ENCODE assay signal across 8 mouse cellular contexts in genomic region chr13:37312222-37312928, GRCm38 (mm10). TPM values are rescaled to one million over a fixed set of nuclear protein-coding genes. Genes with fewer than 3 reads are reported as not detected.
DNase-seq lines count a peak whose midpoint lies in the region; ATAC-seq and TF ChIP-seq lines count a peak whose summit lies in the region.

No protein-coding gene starts in this region.

- no peak overlapping the region for H3K27ac ChIP-seq in CH12.LX (ENCODE audit: insufficient read depth, low read depth)
- peak overlapping the region; percentile 92 for H3K27ac ChIP-seq in forebrain, embryonic 14.5 days (ENCODE audit: low read depth, low read length)
- H3K27ac ChIP-seq in liver, embryonic 15.5 days (replicated peaks): no peak overlapping the region
- peak overlapping the region; percentile 72 for H3K27ac ChIP-seq in neural tube, embryonic 11.5 days (ENCODE audit: low read depth, low read length)
- no peak overlapping the region for H3K27ac ChIP-seq in stomach, embryonic 16.5 days (ENCODE audit: low read length)

- H3K9me3 ChIP-seq in CH12.LX (replicated peaks; ENCODE audit: low read length): no peaks in the 10 kb centered on the region
- no peaks in the 10 kb centered on the region for H3K9me3 ChIP-seq in forebrain, embryonic 14.5 days (replicated peaks; ENCODE audit: control insufficient read depth, low read length)
- H3K9me3 ChIP-seq in liver, embryonic 15.5 days (replicated peaks): no peaks in the 10 kb centered on the region
- no peaks in the 10 kb centered on the region for H3K9me3 ChIP-seq in neural tube, embryonic 11.5 days (ENCODE audit: control insufficient read depth, low read length)
- no peaks in the 10 kb centered on the region for H3K9me3 ChIP-seq in stomach, embryonic 16.5 days (replicated peaks; ENCODE audit: control insufficient read depth, low read length)

- H3K79me2 ChIP-seq in CH12.LX (replicated peaks; ENCODE audit: control insufficient read depth, extremely low read depth, insufficient read depth, poor library complexity, severe bottlenecking): no peaks in the 10 kb centered on the region

- TF ChIP-seq POLR2A in CH12.LX (IDR thresholded peaks at IDR 0.05; ENCODE audit: low read depth, low read length): no peak

- dilution Hi-C loops in CH12.LX (cut with MboI; ENCODE audit: extremely low pct_ligation_motif_present, extremely low pct_unique_long_range_greater_than_20kb, low sequenced_read_pairs): no loop called here

- no peak for TF ChIP-seq EP300 in CH12.LX (IDR thresholded peaks at IDR 0.05; ENCODE audit: low read length)

- TF ChIP-seq CTCF in CH12.LX (conservative IDR thresholded peaks at IDR 0.05 in 1 of 2, IDR thresholded peaks at IDR 0.05 in 1 of 2; ENCODE audit: low read depth in 2 of 2, low read length in 2 of 2): peak; percentile 49 to 90

- in situ Hi-C loops in CH12.LX (cut with MboI; ENCODE audit: low pct_ligation_motif_present, low pct_unique_long_range_greater_than_20kb, low sequenced_read_pairs): loop anchor here (25.0 kb wide), 3 partner anchors 525 to 1275 kb away; no protein-coding TSS in a partner anchor

- ATAC-seq in forebrain, embryonic 14.5 days: peak; percentile 96
- ATAC-seq in liver, embryonic 15.5 days (ENCODE audit: insufficient read depth): no peak
- peak; percentile 93 for ATAC-seq in neural tube, embryonic 11.5 days (ENCODE audit: insufficient read depth, low FRiP score, low TSS enrichment)
- peak; percentile 94 for ATAC-seq in stomach, embryonic 16.5 days (ENCODE audit: insufficient read depth, low FRiP score)

- H3K4me2 ChIP-seq in CH12.LX (ENCODE audit: insufficient read depth, low read depth, poor library complexity, severe bottlenecking): peak overlapping the region; percentile 12
- peak overlapping the region; percentile 60 for H3K4me2 ChIP-seq in forebrain, embryonic 14.5 days (ENCODE audit: low read length)
- H3K4me2 ChIP-seq in liver, embryonic 15.5 days: peak overlapping the region; percentile 61
- peak overlapping the region; percentile 68 for H3K4me2 ChIP-seq in neural tube, embryonic 11.5 days (ENCODE audit: low read depth)
- peak overlapping the region; percentile 78 for H3K4me2 ChIP-seq in stomach, embryonic 16.5 days (ENCODE audit: low read depth, low read length)

- intact Hi-C loops in heart, postnatal 10 days (cut with DNase I): loop anchor here (2.0 kb wide), 3 partner anchors 524 to 1294 kb away; no protein-coding TSS in a partner anchor

- H3K4me1 ChIP-seq in CH12.LX (ENCODE audit: control insufficient read depth in 1 of 2, insufficient read depth in 2 of 2): peaks cover 5 to 18% of the 10 kb centered on the region in 2 experiments; a peak in 2 of 4 replicates
- H3K4me1 ChIP-seq in forebrain, embryonic 14.5 days (ENCODE audit: control insufficient read depth, insufficient read depth, low read length): peaks cover 18% of the 10 kb centered on the region
- H3K4me1 ChIP-seq in liver, embryonic 15.5 days (replicated peaks): peaks cover 6% of the 10 kb centered on the region; the same call in 1 of the 2 replicates
- peaks cover 5% of the 10 kb centered on the region for H3K4me1 ChIP-seq in neural tube, embryonic 11.5 days (ENCODE audit: control insufficient read depth, insufficient read depth, low read length)
- H3K4me1 ChIP-seq in stomach, embryonic 16.5 days (ENCODE audit: control insufficient read depth, insufficient read depth, low read length): peaks cover 3% of the 10 kb centered on the region; the same call in 1 of the 2 replicates

- peak; percentile 96 for TF ChIP-seq RAD21 in CH12.LX (IDR thresholded peaks at IDR 0.05; ENCODE audit: low read depth, low read length)

- 1% methylated on average over 25 of the region's 25 CpGs for WGBS in forebrain, embryonic 14.5 days
- 3% methylated on average over 25 of the region's 25 CpGs for WGBS in liver, embryonic 15.5 days (ENCODE audit: insufficient replicate concordance)
- 3% methylated on average over 25 of the region's 25 CpGs for WGBS in neural tube, embryonic 11.5 days
- WGBS in stomach, embryonic 16.5 days: 3% methylated on average over 25 of the region's 25 CpGs

- DNase-seq in CH12.LX (ENCODE audit: extremely low read depth): peak; percentile 86
- DNase-seq in c-Kit-positive CD71-positive TER-119-negative erythroid progenitor cells, embryonic 14.5 days (ENCODE audit: low read depth): peak; percentile 48
- DNase-seq in forebrain, embryonic 14.5 days (ENCODE audit: low spot score): peak; percentile 98
- DNase-seq in heart, postnatal 10 days: peak; percentile 94 to 96
- peak; percentile 93 to 94 for DNase-seq in kidney, postnatal 4 days
- DNase-seq in neural tube, embryonic 11.5 days (ENCODE audit: low spot score): peak; percentile 92

- H3K36me3 ChIP-seq in CH12.LX (replicated peaks in 1 of 2; ENCODE audit: control insufficient read depth in 1 of 2, insufficient read depth in 1 of 2, low read length in 1 of 2): no peaks in the 10 kb centered on the region
- no peaks in the 10 kb centered on the region for H3K36me3 ChIP-seq in forebrain, embryonic 14.5 days (ENCODE audit: control insufficient read depth, insufficient read depth, low read length)
- H3K36me3 ChIP-seq in liver, embryonic 15.5 days (replicated peaks): no peaks in the 10 kb centered on the region
- no peaks in the 10 kb centered on the region for H3K36me3 ChIP-seq in neural tube, embryonic 11.5 days (ENCODE audit: control insufficient read depth, insufficient read depth, low read length)
- no peaks in the 10 kb centered on the region for H3K36me3 ChIP-seq in stomach, embryonic 16.5 days (ENCODE audit: control insufficient read depth, insufficient read depth, low read length)

- H3K4me3 ChIP-seq in CH12.LX (replicated peaks in 1 of 3; ENCODE audit: low read depth in 2 of 3, low read length in 2 of 3, poor library complexity in 1 of 3): no peak overlapping the region
- H3K4me3 ChIP-seq in forebrain, embryonic 14.5 days (ENCODE audit: low read depth, low read length): peak overlapping the region; percentile 29
- H3K4me3 ChIP-seq in liver, embryonic 15.5 days (replicated peaks): peak overlapping the region; percentile 24; the same call in 1 of the 2 replicates
- H3K4me3 ChIP-seq in neural tube, embryonic 11.5 days (ENCODE audit: low read depth, low read length): peak overlapping the region; percentile 31
- peak overlapping the region; percentile 44 for H3K4me3 ChIP-seq in stomach, embryonic 16.5 days (replicated peaks; ENCODE audit: low read length)

- H3K27me3 ChIP-seq in CH12.LX (replicated peaks): no peaks in the 10 kb centered on the region
- no peaks in the 10 kb centered on the region for H3K27me3 ChIP-seq in forebrain, embryonic 14.5 days (replicated peaks; ENCODE audit: control insufficient read depth, insufficient read depth, low read length)
- peaks cover 17% of the 10 kb centered on the region for H3K27me3 ChIP-seq in liver, embryonic 15.5 days
- H3K27me3 ChIP-seq in neural tube, embryonic 11.5 days (ENCODE audit: control insufficient read depth, insufficient read depth, low read length): no peaks in the 10 kb centered on the region
- 0 out of 2 replicates have a peak, but pooled peaks cover 4% of the 10 kb centered on the region for H3K27me3 ChIP-seq in stomach, embryonic 16.5 days (ENCODE audit: control insufficient read depth, insufficient read depth, low read length)

- H3K9ac ChIP-seq in CH12.LX (ENCODE audit: insufficient read depth, low read depth): no peak overlapping the region
- peak overlapping the region; percentile 65 for H3K9ac ChIP-seq in forebrain, embryonic 14.5 days (ENCODE audit: low read length)
- no peak overlapping the region for H3K9ac ChIP-seq in liver, embryonic 15.5 days
- H3K9ac ChIP-seq in neural tube, embryonic 11.5 days (ENCODE audit: low read length): peak overlapping the region; percentile 61
- peak overlapping the region; percentile 71 for H3K9ac ChIP-seq in stomach, embryonic 16.5 days (ENCODE audit: low read length)

TF ChIP-seq in CH12.LX, 34 proteins besides CTCF, POLR2A, EP300 and RAD21:
- TF ChIP-seq JUND (conservative IDR thresholded peaks at IDR 0.05; ENCODE audit: low read depth, low read length): peak; percentile 91
- no peak for TF ChIP-seq ETS1 (conservative IDR thresholded peaks at IDR 0.05; ENCODE audit: low read depth, low read length)
- TF ChIP-seq MYC (IDR thresholded peaks at IDR 0.05; ENCODE audit: low read depth, low read length): 0 out of 2 replicates have a peak, but pooled peaks have one; percentile 9
- peak; percentile 96 for TF ChIP-seq ZNF384 (IDR thresholded peaks at IDR 0.05; ENCODE audit: low read depth, low read length)
- TF ChIP-seq RCOR1 (conservative IDR thresholded peaks at IDR 0.05; ENCODE audit: low read depth, low read length): no peak
- peak; percentile 92 for TF ChIP-seq SMC3 (IDR thresholded peaks at IDR 0.05; ENCODE audit: low read depth, low read length)
- TF ChIP-seq GABPA (IDR thresholded peaks at IDR 0.05; ENCODE audit: insufficient replicate concordance, low read depth, low read length): no peak
- peak; percentile 70 for TF ChIP-seq IRF4 (IDR thresholded peaks at IDR 0.05; ENCODE audit: low read depth, low read length)
- peak; percentile 67 for TF ChIP-seq ZC3H11A (IDR thresholded peaks at IDR 0.05; ENCODE audit: low read depth, low read length)
- peak; percentile 85 for TF ChIP-seq JUN (IDR thresholded peaks at IDR 0.05; ENCODE audit: insufficient read depth, low read depth, low read length)

RNA-seq across cellular contexts. Expression of gene Ly86, which starts 32.6 kb away (rescaled TPM):
- total RNA-seq in CH12.LX (2012; rRNA removed): 172 and 242 TPM in 2 replicates
- 374 and 427 TPM in 2 replicates for total RNA-seq in CH12.LX (2014; rRNA removed)
- 290 and 323 TPM in 2 replicates for polyA plus RNA-seq in CH12.LX (2012; ENCODE audit: insufficient read length, low read depth)
- polyA plus RNA-seq in forebrain, embryonic 14.5 days (2014; fragmentation: Nextera tagmentation; extraction: Ambion mirVana): 6.0 and 11.2 TPM in 2 replicates
- total RNA-seq in heart, postnatal 10 days (2021): 1 to 10 TPM; 2.3 TPM
- 15.6 TPM in 2 replicates for polyA plus RNA-seq in liver, embryonic 15.5 days (2015; fragmentation: Nextera tagmentation; extraction: Ambion mirVana)
- polyA plus RNA-seq in neural tube, embryonic 11.5 days (2014; fragmentation: Nextera tagmentation; extraction: Ambion mirVana): 5.3 and 6.3 TPM in 2 replicates
- 10.1 and 10.2 TPM in 2 replicates for polyA plus RNA-seq in stomach, embryonic 16.5 days (2015; fragmentation: Nextera tagmentation; extraction: Ambion mirVana)

Comparison
In these comparisons a context has a peak if more than half of its experiments do, and no peak if none do; other contexts are left out.
1. DNase-seq: peak in every context shown above with its lines; median percentile 98 in forebrain, embryonic 14.5 days; 95 in heart, postnatal 10 days; 94 in kidney, postnatal 4 days; 92 in neural tube, embryonic 11.5 days; 86 in CH12.LX; 48 in c-Kit-positive CD71-positive TER-119-negative erythroid progenitor cells, embryonic 14.5 days.
2. H3K27ac ChIP-seq: peak in forebrain, embryonic 14.5 days (single experiment) and neural tube, embryonic 11.5 days (single experiment); none in CH12.LX (single experiment), liver, embryonic 15.5 days (single experiment) and stomach, embryonic 16.5 days (single experiment).
3. H3K4me2 ChIP-seq: peak in every context shown above with its lines; median percentile 78 in stomach, embryonic 16.5 days; 68 in neural tube, embryonic 11.5 days; 61 in liver, embryonic 15.5 days; 60 in forebrain, embryonic 14.5 days; 12 in CH12.LX.
4. H3K4me3 ChIP-seq: peak in forebrain, embryonic 14.5 days (single experiment), liver, embryonic 15.5 days (single experiment), neural tube, embryonic 11.5 days (single experiment) and stomach, embryonic 16.5 days (single experiment); none in CH12.LX (0 of 3).
5. H3K9ac ChIP-seq: peak in forebrain, embryonic 14.5 days (single experiment), neural tube, embryonic 11.5 days (single experiment) and stomach, embryonic 16.5 days (single experiment); none in CH12.LX (single experiment) and liver, embryonic 15.5 days (single experiment).
6. RNA of gene Ly86, which starts 32.6 kb away (polyA plus RNA-seq): 290 to 323 TPM in CH12.LX; 15.6 TPM in liver, embryonic 15.5 days, 6.0 to 11.2 TPM in forebrain, embryonic 14.5 days, 10.1 to 10.2 TPM in stomach, embryonic 16.5 days and 5.3 to 6.3 TPM in neural tube, embryonic 11.5 days; every median in the first group is over 10 times any median in the second.